Mouse (Mus musculus): Measurements from ENCODE around the gene Ube2o.

DNA sequence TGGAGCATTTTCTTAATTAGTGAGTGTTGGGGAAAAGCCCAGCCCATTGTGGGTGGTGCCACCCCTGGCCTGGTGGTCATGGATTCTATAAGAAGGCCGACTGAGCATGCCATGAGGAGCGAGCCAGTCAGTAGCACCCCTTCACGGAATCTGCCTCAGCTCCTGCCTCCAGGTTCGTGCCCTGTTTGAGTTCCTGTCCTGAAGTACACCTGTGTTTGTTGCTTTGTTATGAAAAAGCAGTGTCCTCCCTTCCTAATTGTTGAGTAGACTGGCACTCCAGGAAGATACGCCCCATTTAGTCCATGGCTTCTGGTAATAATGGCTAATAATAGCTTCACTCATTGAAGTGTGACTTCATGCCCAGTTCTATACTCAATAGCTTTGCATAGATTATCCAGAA is 5.1 kb upstream of the Ube2o start, which contains the start of gene Aanat:
- TF ChIP-seq CTCF (IDR thresholded peaks at IDR 0.05; ENCODE audit: borderline replicate concordance, insufficient read depth, low read length) (no peak), POLR2A (IDR thresholded peaks at IDR 0.05; ENCODE audit: low read depth, low read length) (no peak)

Measured in embryonic fibroblast, embryonic 13.5 days (primary cell).